Mouse (Mus musculus) urinary bladder, postnatal 4 days (tissue): ENCODE measurements around the gene Ercc1.
A peak's percentile ranks its signal among the peaks of the same experiment; 100 is the strongest.

Source experiments
- DNase-seq, 2 experiments: peaks; one replicate each; pipeline ENCODE4 v3.0.0; 2021 to 2022; ENCODE audit warnings: low spot score in 2 of 2

The Ercc1 gene

DNA sequence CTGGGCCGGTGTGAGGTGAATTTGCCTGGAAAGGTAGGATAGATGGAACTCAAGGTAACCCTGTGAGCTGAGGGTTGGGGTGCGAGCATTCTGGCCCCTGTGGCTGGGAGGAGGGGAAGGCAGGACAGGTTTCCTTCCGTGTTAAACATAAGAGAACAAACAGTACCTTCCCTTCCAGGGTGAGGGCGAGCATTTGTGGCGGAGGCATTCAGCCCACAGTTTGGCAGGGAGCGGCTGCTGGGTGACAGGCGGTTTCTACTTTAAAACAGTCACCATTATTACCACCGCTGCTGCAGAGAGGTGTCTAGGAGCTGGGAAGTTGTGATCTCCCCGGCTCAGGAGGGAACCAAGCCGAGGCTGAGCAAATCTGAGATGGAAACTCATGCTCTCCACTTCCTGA is 7.5 kb upstream of the Ercc1 start:
- no peak for DNase-seq

GRCm38 (mm10) chr7:19338060-19338459 is 6.5 kb upstream of the Ercc1 start:
- DNase-seq: no peak

GRCm38 (mm10) chr7:19338596-19338995 is 6.0 kb upstream of the Ercc1 start:
- no peak for DNase-seq

GRCm38 (mm10) chr7:19341250-19341649 is 3.3 kb upstream of the Ercc1 start:
- DNase-seq: no peak

DNA sequence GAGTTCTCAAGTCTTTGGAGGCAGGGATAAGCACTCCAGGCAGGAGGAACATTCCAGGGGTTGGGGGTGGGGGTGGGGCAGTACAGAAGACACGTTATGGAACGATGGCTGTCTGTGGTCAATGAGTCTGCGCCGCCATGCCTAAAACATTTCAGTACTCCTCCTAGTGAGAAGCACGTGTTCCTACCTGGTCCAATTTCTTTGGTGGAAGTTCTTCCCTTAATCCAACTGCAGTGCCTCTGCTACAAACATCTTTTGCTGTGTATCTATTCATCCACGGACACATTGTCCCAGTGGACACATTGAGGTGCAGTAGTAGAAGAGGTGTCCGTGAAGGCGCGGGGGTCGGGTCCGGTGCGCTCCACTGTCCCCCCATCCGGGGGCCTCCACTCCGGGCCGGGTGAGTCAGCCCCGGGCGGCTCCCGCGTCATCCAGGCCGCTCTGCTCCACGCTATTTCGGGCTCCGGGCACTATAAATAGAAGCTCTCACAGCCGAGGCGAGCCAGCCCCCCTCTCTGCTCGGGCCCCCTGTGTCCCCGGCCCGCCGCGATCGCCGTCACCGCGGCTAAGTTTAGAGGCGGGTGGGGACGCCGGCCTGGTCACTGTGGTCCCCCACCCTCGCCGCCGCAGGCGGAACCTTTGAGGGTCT is 2.7 kb upstream of the Ercc1 start:
- no peak for DNase-seq

DNA sequence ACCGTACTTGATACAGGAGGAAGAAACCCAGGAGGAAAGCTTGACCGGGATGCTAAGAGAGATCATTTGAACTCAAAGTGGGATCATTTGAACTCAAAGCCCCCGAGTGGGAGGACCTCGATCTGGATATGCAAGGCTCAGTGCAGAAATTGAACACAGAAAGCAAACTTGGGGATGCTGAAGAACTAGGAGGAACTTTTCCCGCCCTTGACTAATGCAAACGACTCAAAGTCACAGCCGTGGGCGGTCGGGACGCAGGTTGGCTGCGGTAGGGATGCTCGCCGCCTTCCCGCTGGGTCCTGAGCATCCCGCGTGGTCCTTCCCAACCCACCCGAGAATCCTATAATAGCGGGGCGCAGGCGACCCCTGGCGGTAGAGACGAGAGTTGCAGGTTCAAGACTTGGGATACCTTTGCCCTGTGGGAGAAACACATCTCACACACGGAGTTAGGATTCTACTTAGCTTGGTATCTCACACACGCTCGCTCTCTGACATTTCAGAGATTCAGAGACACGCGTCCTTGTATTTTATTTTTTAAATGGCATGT is 2.0 kb upstream of the Ercc1 start:
- peak; percentile 77 to 88 for DNase-seq

GRCm38 (mm10) chr7:19343210-19343808 is 1.3 kb upstream of the Ercc1 start:
- DNase-seq: peak in 1 of 2 experiments; percentile 70

GRCm38 (mm10) chr7:19344938-19345471 is 427 bp downstream of the Ercc1 start:
- DNase-seq: peak; percentile 92 to 93

- no peak for DNase-seq
Measured at GRCm38 (mm10) chr7:19349188-19349915, 4.8 kb downstream of the Ercc1 start.

GRCm38 (mm10) chr7:19350221-19350620 is 5.6 kb downstream of the Ercc1 start:
- no peak for DNase-seq

GRCm38 (mm10) chr7:19354991-19355390 is 10.4 kb downstream of the Ercc1 start:
- DNase-seq: no peak

- DNase-seq: no peak
Measured at GRCm38 (mm10) chr7:19356311-19356710, 11.7 kb downstream of the Ercc1 start.

DNA sequence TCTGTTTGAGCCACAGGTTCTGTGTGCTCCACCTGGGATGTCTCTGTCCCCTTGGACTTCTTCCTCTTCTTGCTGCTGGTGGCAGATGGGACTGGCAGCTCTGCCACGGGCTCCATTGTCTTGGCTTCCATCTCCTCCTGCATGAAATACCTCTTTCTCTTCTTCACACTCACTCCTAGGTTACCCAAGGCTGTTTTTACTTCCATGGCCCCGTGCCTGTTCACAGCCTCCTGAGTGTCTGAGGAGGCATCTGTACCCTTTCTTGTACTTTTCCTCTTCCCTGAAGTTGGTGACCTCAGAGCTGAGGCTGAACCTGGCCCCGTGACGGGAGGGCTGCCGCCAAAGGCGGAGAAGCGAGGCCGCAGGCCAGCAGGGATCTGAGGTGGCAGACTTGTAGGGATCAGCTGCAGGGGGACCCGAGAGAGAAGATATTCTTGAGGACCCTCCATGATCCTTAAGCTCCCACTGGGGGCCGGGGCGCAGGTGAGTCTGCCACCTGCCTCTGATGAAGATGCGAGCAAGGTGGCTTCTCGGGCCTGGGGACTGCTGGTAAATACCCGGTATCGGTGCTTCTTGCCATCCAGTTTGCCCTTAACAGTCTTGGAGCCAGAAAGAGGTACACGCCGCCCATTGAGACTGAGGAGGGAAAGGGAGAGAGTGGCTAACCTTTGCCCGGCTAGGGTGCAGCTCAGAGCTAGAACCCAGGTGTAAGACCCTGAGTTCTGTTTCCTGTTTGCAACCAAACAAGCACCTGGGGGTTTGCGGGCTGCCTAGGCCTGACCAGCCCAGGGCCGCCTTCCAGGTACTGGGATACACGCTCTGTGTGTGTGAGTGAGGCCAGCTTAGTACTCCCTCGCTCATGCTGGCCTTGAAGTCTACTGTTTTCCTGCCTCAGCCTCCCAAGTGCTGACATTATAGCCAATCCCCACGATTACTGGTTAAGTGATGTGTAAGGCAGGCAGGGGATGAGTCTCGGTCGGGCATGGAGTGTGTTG is 13.1 kb downstream of the Ercc1 start:
- no peak for DNase-seq

DNA sequence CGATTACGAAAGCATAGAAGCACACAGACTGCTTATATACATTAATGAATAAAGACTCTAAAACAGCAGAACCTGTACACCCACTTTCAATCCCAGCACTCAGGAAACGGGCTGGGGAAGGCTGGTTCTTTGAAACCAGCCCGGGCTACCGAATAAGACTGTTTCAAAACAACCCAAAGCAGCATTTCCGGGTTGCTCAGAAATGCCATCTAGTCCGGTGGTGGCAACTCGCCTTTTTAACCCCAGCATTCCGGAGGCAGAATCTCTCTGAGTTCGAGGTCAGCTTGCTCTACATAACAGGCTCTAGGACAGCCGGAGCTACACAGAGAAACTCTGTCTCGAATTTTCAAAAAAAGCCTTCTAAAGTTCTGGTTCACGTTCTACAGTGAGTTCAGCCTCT is 14.1 kb downstream of the Ercc1 start:
- no peak for DNase-seq

- peak; percentile 82 to 85 for DNase-seq
Measured at GRCm38 (mm10) chr7:19359299-19359891, 14.8 kb downstream of the Ercc1 start, which contains the start of the genes Cd3eap and Ppp1r13l. Gene Cd3eap, minus strand, starts transcription at chr7:19359483. Gene Ppp1r13l, plus strand, starts transcription at chr7:19359749.

DNA sequence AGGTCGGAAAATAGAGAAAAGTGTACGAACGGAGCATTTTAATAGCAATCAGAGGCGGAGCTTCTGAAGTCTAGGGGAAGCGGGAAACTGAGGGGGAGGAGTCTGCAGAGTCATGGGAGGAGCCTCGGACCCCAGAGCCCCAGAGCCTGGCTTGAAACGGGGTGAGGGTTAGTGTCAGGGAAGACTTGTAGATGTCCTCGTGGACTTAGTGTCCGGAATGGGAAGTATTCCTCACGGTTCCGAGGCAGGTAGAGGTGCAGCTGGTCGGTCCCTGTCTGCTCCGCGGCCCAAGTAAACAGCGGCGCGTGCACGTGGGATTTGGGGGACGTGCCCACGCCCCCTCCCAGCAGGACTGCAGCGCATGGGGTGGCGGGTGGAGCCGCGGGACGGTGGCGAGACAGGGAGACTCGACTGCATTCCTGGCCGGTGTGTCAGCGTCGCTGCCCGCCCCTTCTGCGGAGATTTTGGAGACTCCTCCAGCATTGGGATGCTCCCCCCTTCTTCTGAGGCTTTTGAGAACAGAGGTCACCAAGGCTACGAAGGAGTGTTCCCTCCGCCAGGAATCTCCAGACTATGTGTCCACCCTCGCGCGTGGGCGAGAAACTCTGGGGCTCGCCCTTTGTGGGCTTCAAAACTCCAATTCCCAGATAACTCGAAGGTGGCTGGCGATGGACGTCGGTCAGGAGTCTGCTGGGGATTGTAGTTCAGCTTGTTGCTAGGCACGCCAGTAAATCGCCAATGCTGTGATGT is 15.5 kb downstream of the Ercc1 start:
- peak; percentile 77 for DNase-seq

- peak; percentile 87 to 90 for DNase-seq
Measured at GRCm38 (mm10) chr7:19360944-19361343, 16.4 kb downstream of the Ercc1 start.

GRCm38 (mm10) chr7:19361720-19362119 is 17.1 kb downstream of the Ercc1 start:
- DNase-seq: peak; percentile 66 to 80

GRCm38 (mm10) chr7:19362276-19362675 is 17.7 kb downstream of the Ercc1 start:
- DNase-seq: no peak

DNA sequence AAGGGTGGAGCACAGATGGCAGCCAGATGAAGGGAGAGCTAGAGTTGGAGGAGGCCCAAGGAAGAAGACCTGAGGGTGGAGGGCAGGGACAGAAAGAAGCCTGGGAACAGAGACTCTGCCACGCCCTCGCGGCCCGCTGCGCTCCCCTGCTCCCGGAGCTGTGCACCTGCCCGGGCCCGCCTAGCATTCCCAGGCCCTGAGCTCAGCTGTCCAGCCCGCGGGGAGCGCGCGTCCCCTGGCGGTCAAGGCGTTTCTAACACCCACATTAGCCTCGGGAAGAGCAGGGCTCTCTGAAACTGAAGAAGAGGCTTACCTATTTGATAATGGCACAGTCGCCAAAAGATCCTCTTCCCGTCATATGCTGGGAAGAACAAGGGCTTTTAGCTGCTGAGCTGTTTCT is 19.3 kb downstream of the Ercc1 start:
- DNase-seq: peak; percentile 73 to 79
